Mouse (Mus musculus): ENCODE results near the gene Gm20431.
"Not testable (repeated sequence)": the region's sequence is repeated elsewhere in the genome, so short reads cannot be mapped to it uniquely, and the experiment has no call there.

Gm20431 gene

GRCm38 (mm10) chr2:167630421-167630820 is 30.9 kb downstream of the Gm20431 start:
- no peak for DNase-seq (ENCODE audit: low spot score)

- DNase-seq (ENCODE audit: low spot score), result no peak
Observed at GRCm38 (mm10) chr2:167629665-167630209, 31.6 kb downstream of the Gm20431 start.

GRCm38 (mm10) chr2:167628872-167629271 is 32.4 kb downstream of the Gm20431 start:
- no peak for DNase-seq (ENCODE audit: low spot score)

GRCm38 (mm10) chr2:167627019-167627418 is 34.3 kb downstream of the Gm20431 start:
- DNase-seq (ENCODE audit: low spot score), result no peak

GRCm38 (mm10) chr2:167625670-167626069 is 35.6 kb downstream of the Gm20431 start:
- DNase-seq (ENCODE audit: low spot score), result no peak

GRCm38 (mm10) chr2:167624368-167625075 is 36.8 kb downstream of the Gm20431 start:
- no peak for DNase-seq (ENCODE audit: low spot score)

- DNase-seq (ENCODE audit: low spot score), result no peak
Observed at GRCm38 (mm10) chr2:167622965-167623364, 38.3 kb downstream of the Gm20431 start.

GRCm38 (mm10) chr2:167622352-167622751 is 38.9 kb downstream of the Gm20431 start:
- DNase-seq (ENCODE audit: low spot score), result no peak

GRCm38 (mm10) chr2:167621255-167622087 is 39.8 kb downstream of the Gm20431 start:
- DNase-seq (ENCODE audit: low spot score), result no peak

- DNase-seq (ENCODE audit: low spot score), result no peak
Observed at GRCm38 (mm10) chr2:167617472-167617871, 43.8 kb downstream of the Gm20431 start.

GRCm38 (mm10) chr2:167617034-167617433 is 44.3 kb downstream of the Gm20431 start:
- DNase-seq (ENCODE audit: low spot score), result no peak

GRCm38 (mm10) chr2:167613335-167613734 is 48.0 kb downstream of the Gm20431 start:
- DNase-seq (ENCODE audit: low spot score), result not testable (repeated sequence)

GRCm38 (mm10) chr2:167612122-167612521 is 49.2 kb downstream of the Gm20431 start:
- DNase-seq (ENCODE audit: low spot score), result no peak

- no peak for DNase-seq (ENCODE audit: low spot score)
Observed at GRCm38 (mm10) chr2:167611287-167611686, 50.0 kb downstream of the Gm20431 start.

- DNase-seq (ENCODE audit: low spot score), result no peak
Observed at GRCm38 (mm10) chr2:167606745-167607123, 54.6 kb downstream of the Gm20431 start.

- DNase-seq (ENCODE audit: low spot score), result no peak
Observed at GRCm38 (mm10) chr2:167605817-167606744, 55.2 kb downstream of the Gm20431 start.

GRCm38 (mm10) chr2:167605178-167605794 is 56.0 kb downstream of the Gm20431 start:
- DNase-seq (ENCODE audit: low spot score), result peak; percentile 96

- peak; percentile 71 for DNase-seq (ENCODE audit: low spot score)
Observed at GRCm38 (mm10) chr2:167602978-167603377, 58.3 kb downstream of the Gm20431 start.

GRCm38 (mm10) chr2:167602364-167602763 is 58.9 kb downstream of the Gm20431 start:
- DNase-seq (ENCODE audit: low spot score), result no peak

GRCm38 (mm10) chr2:167600481-167600995 is 60.8 kb downstream of the Gm20431 start:
- no peak for DNase-seq (ENCODE audit: low spot score)

- no peak for DNase-seq (ENCODE audit: low spot score)
Observed at GRCm38 (mm10) chr2:167599917-167600316, 61.4 kb downstream of the Gm20431 start.
